Mouse (Mus musculus) limb, embryonic 14.5 days (tissue): ENCODE data around the gene Ctu2. TPM values are rescaled to one million over a fixed set of nuclear protein-coding genes. Genes with fewer than 3 reads are reported as not detected.

ENCODE experiments used
- ATAC-seq: fragments of 200-750 bp; cut with Nextera tagmentation; 2 replicates; pipeline ENCODE4 v1.8.0; 2017; ENCODE audit warnings: low read depth, moderate number of reproducible peaks, moderate TSS enrichment; ENCODE audit not compliant: low FRiP score
- DNase-seq: peaks from one replicate; pipeline ENCODE4 v3.0.0-alpha.2; 2015; ENCODE audit warnings: low spot score
- H3K27ac ChIP-seq: fragments of 300-500 bp; sonication (generic); replicated peaks from 2 replicates; pipeline ENCODE4 v1.5.1; 2014; ENCODE audit warnings: low read depth, mild to moderate bottlenecking, low read length, moderate library complexity, mixed read lengths
- H3K27me3 ChIP-seq: fragments of 300-500 bp; sonication (generic); 2 replicates; pipeline ENCODE4 v1.6.1; 2014; ENCODE audit warnings: low read length, mixed read lengths; ENCODE audit not compliant: control insufficient read depth, insufficient read depth
- H3K36me3 ChIP-seq: fragments of 300-500 bp; sonication (generic); 2 replicates; pipeline ENCODE4 v1.6.1; 2014; ENCODE audit warnings: mild to moderate bottlenecking, low read length, moderate library complexity, mixed read lengths; ENCODE audit not compliant: control insufficient read depth, insufficient read depth
- H3K4me1 ChIP-seq: fragments of 300-500 bp; sonication (generic); 2 replicates; pipeline ENCODE4 v1.6.1; 2014; ENCODE audit warnings: antibody characterized with exemption, low read length, mixed read lengths; ENCODE audit not compliant: control insufficient read depth, insufficient read depth
- H3K4me2 ChIP-seq: fragments of 300-500 bp; sonication (generic); replicated peaks from 2 replicates; pipeline ENCODE4 v1.6.1; 2014; ENCODE audit warnings: low read depth, mild to moderate bottlenecking, low read length, moderate library complexity; ENCODE audit not compliant: severe bottlenecking
- H3K4me3 ChIP-seq: fragments of 300-500 bp; sonication (generic); replicated peaks from 2 replicates; pipeline ENCODE4 v1.5.1; 2014; ENCODE audit warnings: low read length
- H3K9ac ChIP-seq: fragments of 300-500 bp; sonication (generic); 2 replicates; pipeline ENCODE4 v1.6.1; 2014; ENCODE audit warnings: mild to moderate bottlenecking, low read depth, low read length, moderate library complexity; ENCODE audit not compliant: severe bottlenecking
- H3K9me3 ChIP-seq: fragments of 300-500 bp; sonication (generic); 2 replicates; pipeline ENCODE4 v1.6.1; 2016; ENCODE audit warnings: low read length; ENCODE audit not compliant: control insufficient read depth
- POLR2A ChIP-seq: fragments of 200-500 bp; IDR thresholded peaks from 2 replicates; pipeline ENCODE4 v1.8.0; 2012; ENCODE audit warnings: inconsistent platforms, mild to moderate bottlenecking, moderate library complexity, borderline replicate concordance; ENCODE audit not compliant: insufficient read depth, insufficient read length; ENCODE audit errors: extremely low read depth
- WGBS: fragments of 180-500 bp; shearing (Covaris S2); extraction: QIAGEN DNeasy Blood & Tissue Kit; methylation state at CpG from one replicate; pipeline ENCODE4 v1.1.7; 2014; 5-methylcytosine and 5-hydroxymethylcytosine counted together
- polyA plus RNA-seq, 2 experiments: library from polyadenylated mRNA; depleted of rRNA in 1 of 2; stranded (reverse) in 1 of 2; unstranded in 1 of 2; fragments of >200 nt; fragmentation: Nextera tagmentation in 1 of 2; extraction: Ambion mirVana in 1 of 2; gene quantifications; 2 replicates each; pipeline versions ENCODE4 v1.2.1 to v1.2.3; 2012 to 2014

The Ctu2 gene
- polyA plus RNA-seq (2012; rRNA removed) (57.1 and 59.5 TPM in 2 replicates), polyA plus RNA-seq (2014; fragmentation: Nextera tagmentation; extraction: Ambion mirVana) (49.5 and 64.3 TPM in 2 replicates)

GRCm38 (mm10) chr8:122475580-122476320 lies at the start of gene Ctu2, which contains the start of gene Rnf166:
Gene Ctu2 (plus strand): TSS chr8:122476143.
Gene Rnf166 (minus strand): TSS chr8:122476064.
- Histone ChIP-seq H3K36me3 (peaks cover 46% of the 10 kb centered on the region), H3K27ac (peak within 1 kb of the TSS; percentile 72)

GRCm38 (mm10) chr8:122426145-122426544 lies 49.8 kb upstream of the Ctu2 start:
- H3K27ac ChIP-seq = no peak overlapping the region
- no peak overlapping the region for H3K4me2 ChIP-seq
- H3K36me3 ChIP-seq = 0 out of 2 replicates have a peak, but pooled peaks cover 3% of the 10 kb centered on the region
- 80% methylated on average over 9 of the region's 9 CpGs for WGBS
- H3K9ac ChIP-seq = no peak overlapping the region
- no peaks in the 10 kb centered on the region for H3K4me1 ChIP-seq
- TF ChIP-seq POLR2A = no peak
- H3K4me3 ChIP-seq = no peak overlapping the region
- H3K27me3 ChIP-seq = no peaks in the 10 kb centered on the region
- no peaks in the 10 kb centered on the region for H3K9me3 ChIP-seq
- ATAC-seq = no peak
- no peak for DNase-seq

More at GRCm38 (mm10) chr8:122475580-122476320, at the start of gene Ctu2, which contains the start of gene Rnf166:
- under 1% methylated on average over 81 of the region's 103 CpGs for WGBS
- Histone ChIP-seq H3K27me3 (no peaks in the 10 kb centered on the region), H3K9me3 (no peaks in the 10 kb centered on the region), H3K4me2 (peak within 1 kb of the TSS; percentile 85), H3K4me3 (peak within 1 kb of the TSS; percentile 100), H3K9ac (peak within 1 kb of the TSS; percentile 94), H3K4me1 (peaks cover 14% of the 10 kb centered on the region)
- peak; percentile 93 for ATAC-seq
- DNase-seq = peak; percentile 87
- TF ChIP-seq POLR2A = peak; percentile 53; the same call in 1 of the 2 replicates

GRCm38 (mm10) chr8:122427607-122428006 lies 48.3 kb upstream of the Ctu2 start:
- 0 out of 2 replicates have a peak, but pooled peaks cover 3% of the 10 kb centered on the region for H3K36me3 ChIP-seq
- no peak for TF ChIP-seq POLR2A
- ATAC-seq (no peak), DNase-seq (no peak)
- peaks cover 10% of the 10 kb centered on the region for H3K4me1 ChIP-seq
- no peaks in the 10 kb centered on the region for H3K27me3 ChIP-seq
- H3K9ac ChIP-seq = no peak overlapping the region
- no peak overlapping the region for H3K27ac ChIP-seq
- 94% methylated on average over 7 of the region's 7 CpGs for WGBS
- no peak overlapping the region for H3K4me3 ChIP-seq
- H3K4me2 ChIP-seq = no peak overlapping the region
- H3K9me3 ChIP-seq = no peaks in the 10 kb centered on the region

GRCm38 (mm10) chr8:122428163-122428562 lies 47.8 kb upstream of the Ctu2 start:
- Histone ChIP-seq H3K27me3 (no peaks in the 10 kb centered on the region), H3K36me3 (0 out of 2 replicates have a peak, but pooled peaks cover 3% of the 10 kb centered on the region), H3K4me1 (peaks cover 14% of the 10 kb centered on the region), H3K9me3 (no peaks in the 10 kb centered on the region), H3K4me2 (no peak overlapping the region), H3K4me3 (no peak overlapping the region), H3K9ac (no peak overlapping the region), H3K27ac (no peak overlapping the region)
- 89% methylated on average over 9 of the region's 9 CpGs for WGBS
- DNase-seq (no peak), ATAC-seq (no peak)
- TF ChIP-seq POLR2A = no peak

GRCm38 (mm10) chr8:122430058-122430636 lies 45.8 kb upstream of the Ctu2 start:
- TF ChIP-seq POLR2A = no peak
- DNase-seq (no peak), ATAC-seq (no peak)
- 86% methylated on average over 10 of the region's 10 CpGs for WGBS
- Histone ChIP-seq H3K4me2 (no peak overlapping the region), H3K9me3 (no peaks in the 10 kb centered on the region), H3K4me3 (no peak overlapping the region), H3K4me1 (peaks cover 14% of the 10 kb centered on the region), H3K9ac (no peak overlapping the region), H3K27me3 (no peaks in the 10 kb centered on the region), H3K27ac (no peak overlapping the region), H3K36me3 (peaks cover 2% of the 10 kb centered on the region; the same call in 1 of the 2 replicates)
